Mouse (Mus musculus) ES-E14 (cell line): ENCODE results near the gene Txndc16.

Experiments
- CHD2 ChIP-seq: IDR thresholded peaks from 2 replicates; pipeline ENCODE4 v1.6.1; 2014; ENCODE audit warnings: mild to moderate bottlenecking, low read depth, low read length, inconsistent platforms
- MAFK ChIP-seq: IDR thresholded peaks from 2 replicates; pipeline ENCODE4 v1.6.1; 2014; ENCODE audit warnings: mild to moderate bottlenecking, low read depth, low read length, inconsistent platforms; ENCODE audit not compliant: insufficient read depth
- ZNF384 ChIP-seq: IDR thresholded peaks from 2 replicates; pipeline ENCODE4 v1.6.1; 2012; ENCODE audit warnings: low read depth, low read length, inconsistent platforms

GRCm38 (mm10) chr14:45210683-45211082 lies 9.4 kb downstream of the Txndc16 start:
- TF ChIP-seq CHD2 (no peak), ZNF384 (no peak), MAFK (no peak)
